Mouse (Mus musculus): Measurements from ENCODE around the gene Ttll5. TPM values are rescaled to one million over a fixed set of nuclear protein-coding genes. Genes with fewer than 3 reads are reported as not detected.

Gene Ttll5
- total and polyA plus RNA-seq, 2 experiments from 2014 or later = 6.3 to 16.8 TPM

DNA sequence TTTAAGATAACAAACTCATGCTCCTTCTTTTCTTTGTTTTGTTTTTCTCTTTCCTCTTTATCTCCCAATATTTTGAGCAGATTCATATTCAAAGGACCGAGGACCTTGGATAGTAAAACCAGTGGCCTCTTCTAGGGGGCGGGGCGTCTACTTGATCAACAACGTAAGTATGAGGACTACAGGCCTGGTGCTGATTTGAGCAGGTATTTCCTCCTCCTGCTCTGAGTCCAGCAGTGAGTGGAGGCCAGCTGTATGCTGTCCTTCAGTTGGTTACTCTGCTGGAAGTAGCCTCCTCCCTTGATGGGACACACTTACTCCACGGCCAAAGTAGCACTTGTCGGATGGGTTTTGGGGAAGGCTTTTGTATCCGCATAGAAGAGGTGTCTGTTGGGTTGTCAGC is 32.8 kb downstream of the Ttll5 start:
- H3K9ac ChIP-seq (replicated peaks; ENCODE audit: low read depth, low read length) = no peak overlapping the region
- no peak for ATAC-seq (ENCODE audit: insufficient read depth, low read depth)
- H3K4me2 ChIP-seq (ENCODE audit: low read depth, low read length) = no peak overlapping the region
- H3K4me3 ChIP-seq (ENCODE audit: low read depth, low read length) = no peak overlapping the region
- H3K4me1 ChIP-seq (ENCODE audit: control insufficient read depth, insufficient read depth) = peaks cover 4% of the 10 kb centered on the region; the same call in 1 of the 2 replicates
- H3K27ac ChIP-seq (ENCODE audit: low read depth) = no peak overlapping the region
- no peak for DNase-seq (ENCODE audit: low spot score)
- TF ChIP-seq EP300 (IDR thresholded peaks at IDR 0.05; ENCODE audit: low read depth) = no peak
- TF ChIP-seq CTCF (IDR thresholded peaks at IDR 0.05; ENCODE audit: low read depth) = no peak
- H3K36me3 ChIP-seq (replicated peaks; ENCODE audit: control insufficient read depth, insufficient read depth, low read length) = 0 out of 2 replicates have a peak, but pooled peaks cover 16% of the 10 kb centered on the region
- no peaks in the 10 kb centered on the region for H3K9me3 ChIP-seq (replicated peaks; ENCODE audit: control insufficient read depth, low read length)
- no peaks in the 10 kb centered on the region for H3K27me3 ChIP-seq (ENCODE audit: control insufficient read depth, insufficient read depth, low read length)
- 83% methylated on average over 7 of the region's 7 CpGs for WGBS

DNA sequence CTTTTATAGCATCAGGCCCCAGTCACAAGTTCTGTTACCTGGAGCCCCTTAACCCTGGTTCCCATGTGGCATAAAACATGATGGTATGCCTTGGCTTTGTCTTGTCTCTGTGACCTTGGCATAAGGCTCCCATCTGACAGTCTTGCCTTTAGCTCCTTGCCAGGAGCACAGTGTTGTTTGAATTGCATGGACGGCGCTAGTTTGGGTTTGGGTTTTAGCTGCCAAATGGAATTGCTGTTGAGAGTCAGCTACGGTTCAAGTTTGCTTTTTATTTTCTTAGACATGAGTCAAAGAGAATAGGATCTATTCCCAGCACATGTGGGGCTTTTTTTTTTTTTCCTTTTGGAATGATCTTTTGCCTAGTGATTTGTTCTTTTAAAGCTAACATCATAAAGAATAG is 34.7 kb downstream of the Ttll5 start:
- DNase-seq (ENCODE audit: low spot score) (no peak), ATAC-seq (ENCODE audit: insufficient read depth, low read depth) (no peak)
- no peaks in the 10 kb centered on the region for H3K27me3 ChIP-seq (ENCODE audit: control insufficient read depth, insufficient read depth, low read length)
- peaks cover 4% of the 10 kb centered on the region; the same call in 1 of the 2 replicates for H3K4me1 ChIP-seq (ENCODE audit: control insufficient read depth, insufficient read depth)
- no peak overlapping the region for H3K27ac ChIP-seq (ENCODE audit: low read depth)
- no peaks in the 10 kb centered on the region for H3K9me3 ChIP-seq (replicated peaks; ENCODE audit: control insufficient read depth, low read length)
- TF ChIP-seq EP300 (IDR thresholded peaks at IDR 0.05; ENCODE audit: low read depth) = no peak
- TF ChIP-seq CTCF (IDR thresholded peaks at IDR 0.05; ENCODE audit: low read depth) = no peak
- H3K36me3 ChIP-seq (replicated peaks; ENCODE audit: control insufficient read depth, insufficient read depth, low read length) = 0 out of 2 replicates have a peak, but pooled peaks cover 14% of the 10 kb centered on the region
- H3K9ac ChIP-seq (replicated peaks; ENCODE audit: low read depth, low read length) = no peak overlapping the region
- 72% methylated on average over 3 of the region's 3 CpGs for whole genome bisulfite sequencing
- no peak overlapping the region for H3K4me2 ChIP-seq (ENCODE audit: low read depth, low read length)
- H3K4me3 ChIP-seq (ENCODE audit: low read depth, low read length) = no peak overlapping the region

- DNase-seq (ENCODE audit: low spot score) = peak; percentile 17
- H3K9me3 ChIP-seq (replicated peaks; ENCODE audit: control insufficient read depth, low read length) = no peaks in the 10 kb centered on the region
- peaks cover 4% of the 10 kb centered on the region; the same call in 1 of the 2 replicates for H3K4me1 ChIP-seq (ENCODE audit: control insufficient read depth, insufficient read depth)
- H3K4me3 ChIP-seq (ENCODE audit: low read depth, low read length) = no peak overlapping the region
- ATAC-seq (ENCODE audit: insufficient read depth, low read depth) = no peak
- TF ChIP-seq EP300 (IDR thresholded peaks at IDR 0.05; ENCODE audit: low read depth) (no peak), CTCF (IDR thresholded peaks at IDR 0.05; ENCODE audit: low read depth) (no peak)
- H3K36me3 ChIP-seq (replicated peaks; ENCODE audit: control insufficient read depth, insufficient read depth, low read length) = peaks cover 14% of the 10 kb centered on the region; the same call in 1 of the 2 replicates
- 31% methylated on average over 3 of the region's 3 CpGs for WGBS
- no peak overlapping the region for H3K4me2 ChIP-seq (ENCODE audit: low read depth, low read length)
- H3K27me3 ChIP-seq (ENCODE audit: control insufficient read depth, insufficient read depth, low read length) = no peaks in the 10 kb centered on the region
- no peak overlapping the region for H3K27ac ChIP-seq (ENCODE audit: low read depth)
- no peak overlapping the region for H3K9ac ChIP-seq (replicated peaks; ENCODE audit: low read depth, low read length)
These were observed 35.2 kb downstream of the Ttll5 start for GRCm38 (mm10) chr12:85859511-85860189.

GRCm38 (mm10) chr12:85862514-85862913 is 38.1 kb downstream of the Ttll5 start:
- Histone ChIP-seq H3K4me3 (ENCODE audit: low read depth, low read length) (no peak overlapping the region), H3K4me2 (ENCODE audit: low read depth, low read length) (no peak overlapping the region), H3K36me3 (replicated peaks; ENCODE audit: control insufficient read depth, insufficient read depth, low read length) (peaks cover 5% of the 10 kb centered on the region; the same call in 1 of the 2 replicates), H3K27me3 (ENCODE audit: control insufficient read depth, insufficient read depth, low read length) (no peaks in the 10 kb centered on the region), H3K9ac (replicated peaks; ENCODE audit: low read depth, low read length) (no peak overlapping the region), H3K4me1 (ENCODE audit: control insufficient read depth, insufficient read depth) (peaks cover 4% of the 10 kb centered on the region; the same call in 1 of the 2 replicates), H3K27ac (ENCODE audit: low read depth) (peak overlapping the region; percentile 30), H3K9me3 (replicated peaks; ENCODE audit: control insufficient read depth, low read length) (no peaks in the 10 kb centered on the region)
- TF ChIP-seq EP300 (IDR thresholded peaks at IDR 0.05; ENCODE audit: low read depth) (no peak), CTCF (IDR thresholded peaks at IDR 0.05; ENCODE audit: low read depth) (no peak)
- no peak for DNase-seq (ENCODE audit: low spot score)
- WGBS = 33% methylated on average over 2 of the region's 2 CpGs
- ATAC-seq (ENCODE audit: insufficient read depth, low read depth) = no peak

DNA sequence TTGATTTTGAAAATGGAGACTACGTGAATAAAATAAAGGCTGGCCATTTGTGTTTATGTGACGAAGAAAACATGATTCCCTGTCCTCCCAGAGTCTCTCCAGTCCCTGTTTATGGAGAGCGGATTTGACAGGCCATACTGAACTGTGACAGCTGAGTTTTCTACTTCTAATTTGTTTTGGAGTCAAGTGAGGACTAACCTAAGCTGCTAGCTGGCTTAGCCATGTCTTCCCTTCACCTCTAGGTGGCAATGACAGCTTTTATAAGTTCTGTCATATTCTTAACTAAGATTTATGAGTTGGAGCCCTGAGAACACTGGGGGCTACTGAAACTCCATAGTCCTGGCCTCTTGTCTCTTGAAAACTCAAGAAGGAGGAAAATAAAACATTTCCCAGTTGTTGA is 41.1 kb downstream of the Ttll5 start:
- Histone ChIP-seq H3K4me2 (ENCODE audit: low read depth, low read length) (no peak overlapping the region), H3K9ac (replicated peaks; ENCODE audit: low read depth, low read length) (no peak overlapping the region), H3K27me3 (ENCODE audit: control insufficient read depth, insufficient read depth, low read length) (no peaks in the 10 kb centered on the region), H3K9me3 (replicated peaks; ENCODE audit: control insufficient read depth, low read length) (no peaks in the 10 kb centered on the region), H3K36me3 (replicated peaks; ENCODE audit: control insufficient read depth, insufficient read depth, low read length) (peaks cover 4% of the 10 kb centered on the region; the same call in 1 of the 2 replicates), H3K27ac (ENCODE audit: low read depth) (no peak overlapping the region), H3K4me3 (ENCODE audit: low read depth, low read length) (no peak overlapping the region), H3K4me1 (ENCODE audit: control insufficient read depth, insufficient read depth) (no peaks in the 10 kb centered on the region)
- WGBS = 77% methylated on average over 3 of the region's 3 CpGs
- ATAC-seq (ENCODE audit: insufficient read depth, low read depth) = no peak
- peak; percentile 37 for DNase-seq (ENCODE audit: low spot score)
- TF ChIP-seq CTCF (IDR thresholded peaks at IDR 0.05; ENCODE audit: low read depth) (peak; percentile 65), EP300 (IDR thresholded peaks at IDR 0.05; ENCODE audit: low read depth) (no peak)

Measured in heart, postnatal 0 days (tissue).